Mouse (Mus musculus): ENCODE data around the gene Arid2.

GRCm38 (mm10) chr15:96238071-96238470 lies 49.2 kb upstream of the Arid2 start:
- TF ChIP-seq CTCF (IDR thresholded peaks at IDR 0.05; ENCODE audit: borderline replicate concordance, insufficient read depth, low read length) (no peak), POLR2A (IDR thresholded peaks at IDR 0.05; ENCODE audit: low read depth, low read length) (no peak)
